Mouse (Mus musculus) E14TG2a.4 (cell line): Measurements from ENCODE around the gene Adamtsl5.
A peak's percentile ranks its signal among the peaks of the same experiment; 100 is the strongest.

Source experiments
- H3K27me3 ChIP-seq: 2 replicates; pipeline ENCODE4 v1.6.1; 2014; ENCODE audit warnings: low read length, control low read depth; ENCODE audit not compliant: insufficient read depth
- H3K36me3 ChIP-seq: 2 replicates; pipeline ENCODE4 v1.6.1; 2014; ENCODE audit warnings: low read length, control low read depth; ENCODE audit not compliant: insufficient read depth
- H3K4me1 ChIP-seq: replicated peaks from 2 replicates; pipeline ENCODE4 v1.6.1; 2014; ENCODE audit warnings: low read depth, low read length, control low read depth
- H3K4me3 ChIP-seq: replicated peaks from 2 replicates; pipeline ENCODE4 v1.5.1; 2014; ENCODE audit warnings: mild to moderate bottlenecking, low read length
- H3K9me3 ChIP-seq: 2 replicates; pipeline ENCODE4 v1.6.1; 2014; ENCODE audit warnings: low read length, control low read depth
- CTCF ChIP-seq: conservative IDR thresholded peaks from 2 replicates; pipeline ENCODE4 v1.5.1; 2014; ENCODE audit warnings: low read length
- NANOG ChIP-seq: IDR thresholded peaks from 2 replicates; pipeline ENCODE4 v1.6.1; 2014; ENCODE audit warnings: borderline replicate concordance, low read length, mixed read lengths
- POU5F1 ChIP-seq: IDR thresholded peaks from 2 replicates; pipeline ENCODE4 v1.6.1; 2014; ENCODE audit warnings: low read length, borderline replicate concordance

The Adamtsl5 gene

GRCm38 (mm10) chr10:80321014-80321669 lies 27.1 kb downstream of the Adamtsl5 start:
- Histone ChIP-seq H3K9me3 (no peaks in the 10 kb centered on the region), H3K36me3 (peaks cover 25% of the 10 kb centered on the region), H3K4me3 (peak overlapping the region; percentile 96), H3K27me3 (peaks cover 41% of the 10 kb centered on the region), H3K4me1 (peaks cover 84% of the 10 kb centered on the region)
- no peak for TF ChIP-seq CTCF
- no peak for TF ChIP-seq NANOG
- no peak for TF ChIP-seq POU5F1

- Histone ChIP-seq H3K36me3 (peaks cover 25% of the 10 kb centered on the region), H3K9me3 (no peaks in the 10 kb centered on the region), H3K4me3 (peak within 1 kb of the TSS; percentile 96), H3K4me1 (peaks cover 85% of the 10 kb centered on the region), H3K27me3 (peaks cover 41% of the 10 kb centered on the region)
- TF ChIP-seq NANOG = no peak
- no peak for TF ChIP-seq CTCF
- TF ChIP-seq POU5F1 = no peak
These were observed 27.9 kb downstream of the Adamtsl5 start, which contains the start of gene 2310011J03Rik for GRCm38 (mm10) chr10:80320340-80320760. 2310011J03Rik (minus strand) TSS chr10:80320537.

GRCm38 (mm10) chr10:80317011-80317410 lies 31.2 kb downstream of the Adamtsl5 start:
- peaks cover 25% of the 10 kb centered on the region for H3K36me3 ChIP-seq
- H3K27me3 ChIP-seq = peaks cover 47% of the 10 kb centered on the region
- H3K9me3 ChIP-seq = no peaks in the 10 kb centered on the region
- no peak for TF ChIP-seq CTCF
- peaks cover 91% of the 10 kb centered on the region for H3K4me1 ChIP-seq
- H3K4me3 ChIP-seq = no peak overlapping the region

GRCm38 (mm10) chr10:80316359-80316781 lies 31.8 kb downstream of the Adamtsl5 start:
- H3K27me3 ChIP-seq = peaks cover 51% of the 10 kb centered on the region
- peaks cover 25% of the 10 kb centered on the region for H3K36me3 ChIP-seq
- peaks cover 92% of the 10 kb centered on the region for H3K4me1 ChIP-seq
- 0 out of 2 replicates have a peak overlapping the region, but pooled peaks have one; percentile 77 for H3K4me3 ChIP-seq
- no peaks in the 10 kb centered on the region for H3K9me3 ChIP-seq
- TF ChIP-seq POU5F1 (no peak), NANOG (no peak), CTCF (no peak)

GRCm38 (mm10) chr10:80315315-80315714 lies 32.9 kb downstream of the Adamtsl5 start:
- no peaks in the 10 kb centered on the region for H3K9me3 ChIP-seq
- H3K27me3 ChIP-seq = peaks cover 62% of the 10 kb centered on the region
- TF ChIP-seq NANOG = no peak
- no peak for TF ChIP-seq POU5F1
- no peak for TF ChIP-seq CTCF
- H3K4me3 ChIP-seq = peak overlapping the region; percentile 77
- peaks cover 92% of the 10 kb centered on the region for H3K4me1 ChIP-seq
- peaks cover 25% of the 10 kb centered on the region for H3K36me3 ChIP-seq

GRCm38 (mm10) chr10:80314494-80315001 lies 33.7 kb downstream of the Adamtsl5 start:
- TF ChIP-seq CTCF (no peak), NANOG (no peak), POU5F1 (no peak)
- Histone ChIP-seq H3K36me3 (peaks cover 24% of the 10 kb centered on the region), H3K27me3 (peaks cover 67% of the 10 kb centered on the region), H3K4me3 (peak overlapping the region; percentile 77), H3K9me3 (no peaks in the 10 kb centered on the region), H3K4me1 (peaks cover 92% of the 10 kb centered on the region)

GRCm38 (mm10) chr10:80313627-80314201 lies 34.5 kb downstream of the Adamtsl5 start:
- Histone ChIP-seq H3K4me1 (peaks cover 84% of the 10 kb centered on the region), H3K27me3 (peaks cover 75% of the 10 kb centered on the region), H3K36me3 (peaks cover 16% of the 10 kb centered on the region), H3K4me3 (peak overlapping the region; percentile 77), H3K9me3 (no peaks in the 10 kb centered on the region)
- TF ChIP-seq CTCF (no peak), POU5F1 (no peak), NANOG (no peak)

GRCm38 (mm10) chr10:80312586-80313504 lies 35.4 kb downstream of the Adamtsl5 start:
- peak overlapping the region; percentile 77 for H3K4me3 ChIP-seq
- no peaks in the 10 kb centered on the region for H3K9me3 ChIP-seq
- H3K36me3 ChIP-seq = peaks cover 7% of the 10 kb centered on the region
- peaks cover 78% of the 10 kb centered on the region for H3K27me3 ChIP-seq
- H3K4me1 ChIP-seq = peaks cover 77% of the 10 kb centered on the region
- TF ChIP-seq CTCF (no peak), NANOG (no peak)
